Mouse (Mus musculus) T-helper 1 cell (primary cell): ENCODE measurements around the gene Rufy1.

Experiments used
- in situ Hi-C: fragments of 300-600 bp; cut with MboI, MseI; formaldehyde crosslinking; loops from one replicate; pipeline ENCODE4 v1.15.1; 2025; ENCODE audit warnings: high pct_unique_total_duplicates

The Rufy1 gene

DNA sequence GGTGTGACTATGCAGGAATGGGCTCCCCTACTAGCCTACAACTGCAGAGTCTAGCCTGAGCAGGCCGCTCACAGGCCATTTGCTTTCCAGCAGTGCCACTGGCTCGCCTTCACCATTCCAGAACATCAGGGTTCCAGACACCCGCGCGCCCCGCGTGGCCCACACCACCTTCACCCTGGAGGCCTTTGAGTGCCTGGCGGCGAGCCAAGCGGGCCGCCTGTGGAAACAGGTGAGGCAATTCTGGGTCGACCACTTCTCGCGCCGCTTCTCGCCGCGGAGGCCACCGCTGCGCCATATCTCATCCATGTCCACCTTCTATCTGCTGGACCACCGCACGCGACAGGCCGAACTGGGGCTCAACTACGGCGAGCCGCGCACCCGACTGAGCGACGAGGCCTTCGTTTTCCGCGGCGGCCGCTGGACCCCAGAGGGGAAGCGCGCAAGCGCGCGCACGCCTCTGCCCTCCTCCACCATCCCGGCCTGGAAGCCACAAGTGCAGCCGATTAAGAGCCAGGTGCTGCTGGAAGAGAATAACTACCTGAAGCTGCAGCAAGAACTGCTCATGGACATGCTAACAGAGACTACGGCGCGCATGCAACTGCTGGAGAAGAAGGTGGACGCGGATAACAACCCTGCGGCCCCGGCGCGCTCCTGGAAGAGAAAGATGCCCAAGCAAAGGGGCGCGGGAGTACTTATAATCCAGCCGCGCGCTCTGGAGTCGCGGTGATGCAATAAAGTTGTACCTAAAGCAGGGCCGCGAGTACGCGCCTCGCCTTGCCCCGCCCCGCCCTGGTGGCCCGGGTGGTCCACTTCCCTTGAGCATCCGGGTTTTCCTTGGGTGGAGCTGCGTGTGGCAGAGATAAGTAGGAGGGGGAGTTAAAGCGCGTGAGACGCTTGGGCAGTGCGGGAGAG lies 71.7 kb downstream of the Rufy1 start:
- in situ Hi-C loops: no loop called here

GRCm38 (mm10) chr11:50355395-50355794 lies 75.5 kb downstream of the Rufy1 start:
- in situ Hi-C loops: no loop called here

- in situ Hi-C loops: no loop called here
These were observed 76.1 kb downstream of the Rufy1 start for GRCm38 (mm10) chr11:50354851-50355250.

- in situ Hi-C loops: no loop called here
These were observed 76.8 kb downstream of the Rufy1 start, which contains the start of gene Cby3 for GRCm38 (mm10) chr11:50354162-50354561. TSS of gene Cby3 (plus strand) at chr11:50354462.

DNA sequence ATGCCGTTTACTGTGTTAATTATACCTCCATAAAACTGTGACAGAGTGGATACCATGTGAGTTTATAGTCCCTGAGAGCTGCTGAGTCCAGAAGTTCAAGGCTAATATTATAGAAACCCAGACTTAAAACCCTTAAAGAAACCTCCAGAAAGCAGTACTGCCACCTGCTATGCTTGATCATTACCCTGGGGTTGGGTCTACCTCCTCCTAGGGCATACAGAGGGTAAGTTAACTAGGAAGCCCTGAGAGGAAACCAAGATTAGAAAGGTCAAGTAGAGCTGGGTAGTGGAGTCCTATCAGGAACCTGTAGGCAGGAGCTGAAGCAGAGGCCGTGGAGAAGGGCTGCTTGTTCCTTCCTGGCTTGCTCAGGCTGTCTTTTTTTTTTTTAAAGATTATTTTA lies 78.7 kb downstream of the Rufy1 start:
- in situ Hi-C loops: no loop called here

DNA sequence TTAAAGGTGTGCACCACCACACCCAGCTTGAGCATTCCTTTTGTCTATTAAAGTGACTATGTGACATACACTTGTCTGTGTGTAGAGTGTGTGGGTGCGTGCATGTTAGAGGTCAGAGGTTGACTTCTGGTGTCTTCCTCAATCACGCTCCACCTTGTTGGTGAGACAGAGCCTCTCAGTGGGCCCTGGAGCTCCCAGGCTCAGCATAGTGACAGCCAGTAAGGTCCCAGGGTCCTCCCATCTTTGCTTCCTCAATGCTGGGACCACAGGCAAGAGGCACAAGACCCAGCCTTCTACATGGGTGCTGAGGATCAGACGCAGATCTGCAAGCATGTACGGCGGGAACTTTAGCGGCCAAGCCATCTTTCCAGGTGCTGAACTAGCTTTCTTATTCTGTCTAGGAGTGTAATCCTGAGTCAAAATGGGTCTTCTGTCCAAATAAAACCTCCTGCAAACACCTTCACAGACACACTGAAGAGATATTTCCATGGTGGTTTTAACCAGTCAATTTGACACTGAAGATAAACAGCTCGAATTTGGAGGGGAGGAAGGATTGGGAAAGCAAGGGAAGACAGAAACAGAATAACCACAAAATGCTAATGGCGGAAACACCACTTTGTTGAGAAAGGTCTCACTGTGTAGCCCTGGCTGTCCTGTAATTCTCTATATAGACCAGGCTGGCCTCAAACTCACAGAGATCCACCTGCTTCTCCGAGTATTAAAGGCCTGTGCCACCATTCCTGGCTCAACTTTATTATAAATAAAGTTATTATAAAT lies 84.5 kb downstream of the Rufy1 start:
- in situ Hi-C loops: no loop called here

GRCm38 (mm10) chr11:50345486-50345885 lies 85.4 kb downstream of the Rufy1 start:
- in situ Hi-C loops: no loop called here
